Mouse (Mus musculus) limb, embryonic 14.5 days (tissue): ENCODE measurements around the gene Aak1. TPM values are rescaled to one million over a fixed set of nuclear protein-coding genes. Genes with fewer than 3 reads are reported as not detected.
"Not testable (repeated sequence)": the region's sequence is repeated elsewhere in the genome, so short reads cannot be mapped to it uniquely, and the experiment has no call there.

Experiments
- ATAC-seq: fragments of 200-750 bp; cut with Nextera tagmentation; 2 replicates; pipeline ENCODE4 v1.8.0; 2017; ENCODE audit warnings: low read depth, moderate number of reproducible peaks, moderate TSS enrichment; ENCODE audit not compliant: low FRiP score
- DNase-seq: peaks from one replicate; pipeline ENCODE4 v3.0.0-alpha.2; 2015; ENCODE audit warnings: low spot score
- H3K27ac ChIP-seq: fragments of 300-500 bp; sonication (generic); replicated peaks from 2 replicates; pipeline ENCODE4 v1.5.1; 2014; ENCODE audit warnings: low read depth, mild to moderate bottlenecking, low read length, moderate library complexity, mixed read lengths
- H3K27me3 ChIP-seq: fragments of 300-500 bp; sonication (generic); 2 replicates; pipeline ENCODE4 v1.6.1; 2014; ENCODE audit warnings: low read length, mixed read lengths; ENCODE audit not compliant: control insufficient read depth, insufficient read depth
- H3K36me3 ChIP-seq: fragments of 300-500 bp; sonication (generic); 2 replicates; pipeline ENCODE4 v1.6.1; 2014; ENCODE audit warnings: mild to moderate bottlenecking, low read length, moderate library complexity, mixed read lengths; ENCODE audit not compliant: control insufficient read depth, insufficient read depth
- H3K4me1 ChIP-seq: fragments of 300-500 bp; sonication (generic); 2 replicates; pipeline ENCODE4 v1.6.1; 2014; ENCODE audit warnings: antibody characterized with exemption, low read length, mixed read lengths; ENCODE audit not compliant: control insufficient read depth, insufficient read depth
- H3K4me2 ChIP-seq: fragments of 300-500 bp; sonication (generic); replicated peaks from 2 replicates; pipeline ENCODE4 v1.6.1; 2014; ENCODE audit warnings: low read depth, mild to moderate bottlenecking, low read length, moderate library complexity; ENCODE audit not compliant: severe bottlenecking
- H3K4me3 ChIP-seq: fragments of 300-500 bp; sonication (generic); replicated peaks from 2 replicates; pipeline ENCODE4 v1.5.1; 2014; ENCODE audit warnings: low read length
- H3K9ac ChIP-seq: fragments of 300-500 bp; sonication (generic); 2 replicates; pipeline ENCODE4 v1.6.1; 2014; ENCODE audit warnings: mild to moderate bottlenecking, low read depth, low read length, moderate library complexity; ENCODE audit not compliant: severe bottlenecking
- H3K9me3 ChIP-seq: fragments of 300-500 bp; sonication (generic); 2 replicates; pipeline ENCODE4 v1.6.1; 2016; ENCODE audit warnings: low read length; ENCODE audit not compliant: control insufficient read depth
- POLR2A ChIP-seq: fragments of 200-500 bp; IDR thresholded peaks from 2 replicates; pipeline ENCODE4 v1.8.0; 2012; ENCODE audit warnings: inconsistent platforms, mild to moderate bottlenecking, moderate library complexity, borderline replicate concordance; ENCODE audit not compliant: insufficient read depth, insufficient read length; ENCODE audit errors: extremely low read depth
- WGBS: fragments of 180-500 bp; shearing (Covaris S2); extraction: QIAGEN DNeasy Blood & Tissue Kit; methylation state at CpG from one replicate; pipeline ENCODE4 v1.1.7; 2014; 5-methylcytosine and 5-hydroxymethylcytosine counted together
- polyA plus RNA-seq, 2 experiments: library from polyadenylated mRNA; depleted of rRNA in 1 of 2; stranded (reverse) in 1 of 2; unstranded in 1 of 2; fragments of >200 nt; fragmentation: Nextera tagmentation in 1 of 2; extraction: Ambion mirVana in 1 of 2; gene quantifications; 2 replicates each; pipeline versions ENCODE4 v1.2.1 to v1.2.3; 2012 to 2014

Aak1 gene
- polyA plus RNA-seq, 2 experiments, result 19.8 to 24.7 TPM

GRCm38 (mm10) chr6:87026980-87027379, 177.7 kb downstream of the Aak1 start:
- Histone ChIP-seq H3K36me3 (peaks cover 47% of the 10 kb centered on the region), H3K9ac (no peak overlapping the region), H3K4me2 (no peak overlapping the region), H3K4me3 (no peak overlapping the region), H3K4me1 (no peaks in the 10 kb centered on the region), H3K27ac (no peak overlapping the region), H3K27me3 (no peaks in the 10 kb centered on the region), H3K9me3 (no peaks in the 10 kb centered on the region)
- WGBS, result 81% methylated on average over 7 of the region's 7 CpGs
- TF ChIP-seq POLR2A, result no peak
- no peak for ATAC-seq
- DNase-seq, result no peak

GRCm38 (mm10) chr6:87028881-87029280, 179.6 kb downstream of the Aak1 start:
- Histone ChIP-seq H3K27me3 (no peaks in the 10 kb centered on the region), H3K4me2 (no peak overlapping the region), H3K27ac (no peak overlapping the region), H3K9me3 (no peaks in the 10 kb centered on the region), H3K9ac (no peak overlapping the region), H3K36me3 (peaks cover 33% of the 10 kb centered on the region), H3K4me1 (no peaks in the 10 kb centered on the region), H3K4me3 (no peak overlapping the region)
- DNase-seq (no peak), ATAC-seq (no peak)
- no peak for TF ChIP-seq POLR2A

DNA sequence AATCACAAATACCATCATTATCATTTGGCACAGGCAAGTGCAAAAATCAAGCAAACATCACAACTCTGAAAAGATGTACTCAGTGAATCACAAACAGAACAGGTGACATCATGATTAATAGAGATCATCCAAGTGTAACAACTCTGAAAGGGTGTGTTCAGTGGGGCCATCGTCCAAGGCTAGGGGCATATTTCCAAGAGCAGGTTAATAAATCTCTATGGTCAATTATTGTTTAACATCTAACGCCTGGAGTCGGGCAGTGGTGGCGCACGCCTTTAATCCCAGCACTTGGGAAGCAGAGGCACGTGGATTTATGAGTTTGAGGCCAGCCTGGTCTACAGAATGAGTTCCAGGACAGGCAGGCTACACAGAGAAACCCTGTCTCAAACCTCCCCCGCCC, 182.0 kb downstream of the Aak1 start:
- not testable (repeated sequence) for DNase-seq

GRCm38 (mm10) chr6:87032401-87032800, 183.1 kb downstream of the Aak1 start:
- no peak for DNase-seq
- H3K4me3 ChIP-seq, result no peak overlapping the region
- no peak for TF ChIP-seq POLR2A
- no peaks in the 10 kb centered on the region for H3K4me1 ChIP-seq
- no peak overlapping the region for H3K4me2 ChIP-seq
- H3K27me3 ChIP-seq, result no peaks in the 10 kb centered on the region
- ATAC-seq, result no peak
- H3K9me3 ChIP-seq, result no peaks in the 10 kb centered on the region
- 92% methylated on average over 3 of the region's 3 CpGs for WGBS
- H3K36me3 ChIP-seq, result peaks cover 4% of the 10 kb centered on the region; the same call in 1 of the 2 replicates
- no peak overlapping the region for H3K9ac ChIP-seq
- H3K27ac ChIP-seq, result no peak overlapping the region

More for the DNA sequence above, 182.0 kb downstream of the Aak1 start:
- WGBS, result 56% methylated on average over 7 of the region's 7 CpGs
- H3K4me1 ChIP-seq, H3K4me3 ChIP-seq, H3K9ac ChIP-seq, H3K4me2 ChIP-seq, H3K27me3 ChIP-seq, H3K9me3 ChIP-seq, ATAC-seq, H3K27ac ChIP-seq: not testable (repeated sequence)
- peaks cover 13% of the 10 kb centered on the region for H3K36me3 ChIP-seq

- Histone ChIP-seq H3K4me1 (no peaks in the 10 kb centered on the region), H3K9me3 (no peaks in the 10 kb centered on the region), H3K4me3 (no peak overlapping the region), H3K4me2 (no peak overlapping the region), H3K27ac (no peak overlapping the region), H3K27me3 (no peaks in the 10 kb centered on the region), H3K9ac (no peak overlapping the region), H3K36me3 (peaks cover 3% of the 10 kb centered on the region; the same call in 1 of the 2 replicates)
- DNase-seq, result no peak
- no peak for ATAC-seq
- WGBS, result 90% methylated on average over 3 of the region's 3 CpGs
- no peak for TF ChIP-seq POLR2A
Measured at GRCm38 (mm10) chr6:87034395-87034794, 185.1 kb downstream of the Aak1 start.
